Mouse (Mus musculus) left cerebral cortex, postnatal 36 days (tissue): Measurements from ENCODE around the gene Ceacam19. TPM values are rescaled to one million over a fixed set of nuclear protein-coding genes. Genes with fewer than 3 reads are reported as not detected.

Experiments
- DNase-seq, 2 experiments: peaks; one replicate each; pipeline ENCODE4 v3.0.0; 2021 to 2022; ENCODE audit warnings: low spot score in 2 of 2, mixed read lengths in 1 of 2
- intact Hi-C: fragments of 180-260 bp; cut with DNase I; formaldehyde crosslinking; loops from one replicate; pipeline ENCODE4 v1.15.1; 2025
- total RNA-seq, 2 experiments: library from RNA; stranded (reverse); gene quantifications; 2 replicates each; pipeline ENCODE4 v1.2.3; 2021

The Ceacam19 gene
- total RNA-seq, 2 experiments from 2014 or later, result not detected

DNA sequence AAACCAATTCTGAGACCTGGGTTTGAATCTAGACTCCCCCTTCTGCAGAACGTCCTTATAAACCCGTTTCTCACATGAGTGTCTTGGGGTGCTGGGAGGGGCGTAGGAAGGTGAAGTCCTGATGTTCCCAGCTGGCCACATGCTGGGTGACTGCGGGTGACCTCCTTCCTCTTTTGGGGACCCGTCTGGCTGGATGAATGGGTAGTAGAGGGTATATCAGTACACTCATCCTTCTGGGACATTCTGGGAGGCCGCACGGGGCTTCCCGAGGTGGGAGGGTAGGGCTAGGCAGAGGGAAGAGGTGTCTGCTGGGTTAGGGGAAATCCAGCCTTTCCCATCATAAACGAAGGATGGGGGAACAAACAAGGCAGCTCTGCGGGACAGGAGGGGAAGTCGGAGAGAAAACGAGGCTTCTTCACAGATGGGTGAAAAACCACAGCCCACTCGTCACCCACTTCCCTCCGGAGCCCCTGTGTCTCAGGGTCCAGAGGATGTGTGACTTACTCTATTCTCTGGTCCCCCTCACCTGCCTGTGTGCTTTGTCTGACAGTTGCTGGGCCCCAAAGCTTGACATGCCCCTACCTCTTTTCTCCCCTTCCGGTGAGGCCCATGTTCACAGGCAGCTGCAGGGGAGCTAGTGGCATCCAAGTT lies 43.1 kb downstream of the Ceacam19 start:
- intact Hi-C loops, result no loop called here
- no peak for DNase-seq

GRCm38 (mm10) chr7:19843561-19843960 lies 44.2 kb downstream of the Ceacam19 start:
- intact Hi-C loops, result no loop called here
- peak; percentile 44 to 50 for DNase-seq

- intact Hi-C loops, result no loop called here
- no peak for DNase-seq
These were observed 44.8 kb downstream of the Ceacam19 start for GRCm38 (mm10) chr7:19842885-19843504.

GRCm38 (mm10) chr7:19841686-19842413 lies 45.9 kb downstream of the Ceacam19 start:
- DNase-seq, result no peak
- intact Hi-C loops, result no loop called here

GRCm38 (mm10) chr7:19840936-19841335 lies 46.8 kb downstream of the Ceacam19 start:
- intact Hi-C loops, result no loop called here
- DNase-seq, result no peak

GRCm38 (mm10) chr7:19840371-19840770 lies 47.4 kb downstream of the Ceacam19 start:
- DNase-seq, result no peak
- intact Hi-C loops, result no loop called here

DNA sequence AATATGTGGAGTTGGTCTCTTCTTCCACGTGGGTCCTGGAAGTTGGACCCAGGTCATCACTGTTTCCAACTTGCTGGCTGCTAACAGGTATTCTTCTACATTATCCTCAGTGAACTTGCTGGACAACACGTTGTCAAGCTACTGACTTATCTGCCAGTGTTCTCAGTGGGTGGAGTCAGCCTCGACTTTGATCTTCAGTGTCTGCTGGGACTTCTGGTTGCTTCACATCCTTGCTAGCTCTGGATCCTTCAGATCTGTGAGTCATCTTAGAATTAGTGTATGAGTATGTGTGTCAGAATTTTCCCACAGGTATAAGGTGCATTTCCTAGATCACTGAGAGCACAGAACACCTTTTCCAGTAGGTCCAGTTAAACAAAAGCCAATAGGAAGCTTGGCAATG lies 50.9 kb downstream of the Ceacam19 start:
- DNase-seq, result no peak
- intact Hi-C loops, result no loop called here

DNA sequence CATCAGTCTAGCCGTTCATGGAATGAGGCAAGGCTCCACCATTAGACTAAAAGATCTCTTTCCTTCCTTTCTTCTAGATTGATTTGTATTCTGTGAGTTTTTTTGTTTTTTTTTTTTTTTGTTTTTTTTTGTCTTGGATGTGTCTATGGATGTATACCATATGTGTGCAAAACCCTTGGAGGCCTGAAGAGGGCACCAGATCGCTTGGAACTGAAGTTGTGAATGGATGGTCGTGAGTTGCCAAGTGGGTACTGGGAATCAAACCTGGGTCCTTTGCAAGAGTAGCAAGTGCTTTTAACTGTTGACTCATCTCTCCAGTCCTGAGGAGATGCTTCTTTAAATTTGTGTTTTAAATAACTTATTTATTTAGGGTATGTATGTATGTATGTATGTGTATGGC lies 53.7 kb downstream of the Ceacam19 start:
- intact Hi-C loops, result no loop called here
- DNase-seq, result no peak

DNA sequence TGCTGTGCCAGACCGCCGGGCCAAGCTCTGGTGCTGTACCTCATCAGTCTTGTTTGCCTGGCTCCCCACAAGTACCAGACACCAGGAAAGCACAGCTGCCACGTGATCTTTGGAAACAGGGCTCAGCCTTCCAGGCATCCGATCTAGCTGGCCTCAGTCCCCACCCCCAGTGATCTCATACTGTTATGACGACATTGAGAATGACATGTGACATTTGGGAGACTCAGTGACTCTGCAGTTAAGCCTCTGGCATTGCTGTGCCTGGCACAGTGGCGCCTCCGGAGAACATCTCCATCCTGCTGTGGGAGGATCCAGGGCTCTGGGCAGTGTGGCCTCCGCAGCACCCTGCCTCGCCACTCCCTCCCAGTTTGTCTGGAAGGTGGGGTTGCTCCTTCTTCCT lies 55.9 kb downstream of the Ceacam19 start:
- no peak for DNase-seq
- intact Hi-C loops, result no loop called here

DNA sequence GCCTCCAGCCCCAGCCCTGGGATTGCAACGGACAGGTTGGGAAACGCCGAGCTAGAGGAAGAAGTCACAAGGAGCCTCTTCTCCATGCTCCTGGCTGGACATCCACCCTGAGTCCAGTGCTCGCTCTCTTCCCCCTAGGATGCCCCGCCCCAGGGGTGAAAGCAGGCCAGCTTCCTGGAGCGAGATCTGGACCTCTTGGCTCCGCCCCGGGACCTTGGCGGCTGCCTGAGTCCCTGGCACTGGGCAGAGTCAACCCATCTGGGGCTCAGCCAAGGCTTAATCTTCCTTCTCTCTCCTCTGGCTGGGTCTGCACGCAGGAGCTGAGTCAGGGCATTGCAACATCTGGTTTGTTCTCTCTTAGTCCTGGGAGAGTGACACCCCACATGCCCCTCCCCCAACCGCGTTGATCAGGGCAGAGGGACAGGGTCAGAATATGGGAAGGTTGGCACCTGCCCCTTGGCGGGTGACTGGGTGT lies 57.0 kb downstream of the Ceacam19 start:
- intact Hi-C loops, result no loop called here

GRCm38 (mm10) chr7:19829694-19830093 lies 58.1 kb downstream of the Ceacam19 start:
- intact Hi-C loops, result no loop called here
- no peak for DNase-seq

More for the DNA sequence above, 57.0 kb downstream of the Ceacam19 start:
- DNase-seq, result peak in 1 of 2 experiments; percentile 31

- DNase-seq, result no peak
- intact Hi-C loops, result no loop called here
These were observed 61.0 kb downstream of the Ceacam19 start for GRCm38 (mm10) chr7:19826756-19827155.

Other genes starting within 250 kb of the Ceacam19 start
- gene Clptm1, start 222.9 kb downstream of the Ceacam19 start, total RNA-seq, result 100 to 1,000 TPM; 147 to 157 TPM
- gene Apoc2, start 210.0 kb downstream of the Ceacam19 start, total RNA-seq, result not detected
- gene Gm44805, start 206.5 kb downstream of the Ceacam19 start, total RNA-seq, result not detected
- gene Apoc4, start 206.5 kb downstream of the Ceacam19 start, total RNA-seq, result not detected
- 1 to 10 TPM; 1.5 to 2.9 TPM for gene Apoc1, start 195.3 kb downstream of the Ceacam19 start, total RNA-seq
- 1,000 to 10,000 TPM; 1,886 to 2,087 TPM for gene Apoe, start 188.8 kb downstream of the Ceacam19 start, total RNA-seq
- 100 to 1,000 TPM; 113 to 125 TPM for gene Tomm40, start 172.5 kb downstream of the Ceacam19 start, total RNA-seq
- gene Nectin2, start 137.5 kb downstream of the Ceacam19 start, total RNA-seq, result 1 to 10 TPM; 7.2 to 9.3 TPM
- 10 to 100 TPM; 12.2 to 13.1 TPM for gene Bcam, start 116.9 kb downstream of the Ceacam19 start, total RNA-seq
- not detected for gene Cblc, start 91.2 kb downstream of the Ceacam19 start, total RNA-seq
- under 1 TPM; 0.27 to 0.32 TPM for gene Bcl3, start 65.2 kb downstream of the Ceacam19 start, total RNA-seq
- gene Gm19345, start 36.0 kb downstream of the Ceacam19 start, total RNA-seq, result 1 to 10 TPM; 1.2 to 2.1 TPM
- not detected for gene Ceacam16, start 26.7 kb downstream of the Ceacam19 start, total RNA-seq
- gene Pvr, start 33.2 kb upstream of the Ceacam19 start, total RNA-seq, result 10 to 100 TPM; 10.7 to 12.0 TPM
- not detected for gene Igsf23, start 62.8 kb upstream of the Ceacam19 start, total RNA-seq
- gene Ceacam20, start 77.4 kb upstream of the Ceacam19 start, total RNA-seq, result not detected
- not detected for gene Nlrp9b, start 103.5 kb upstream of the Ceacam19 start, total RNA-seq
- not detected for gene Vmn1r91, start 211.7 kb upstream of the Ceacam19 start, total RNA-seq
- gene Gm16442, start 234.6 kb upstream of the Ceacam19 start, total RNA-seq, result not detected